Mouse (Mus musculus): ENCODE data around the gene Bhlhe40. TPM values are rescaled to one million over a fixed set of nuclear protein-coding genes. Genes with fewer than 3 reads are reported as not detected.

Bhlhe40 gene
- polyA plus RNA-seq, 1 experiment from 2014 or later, result 2.8 TPM

DNA sequence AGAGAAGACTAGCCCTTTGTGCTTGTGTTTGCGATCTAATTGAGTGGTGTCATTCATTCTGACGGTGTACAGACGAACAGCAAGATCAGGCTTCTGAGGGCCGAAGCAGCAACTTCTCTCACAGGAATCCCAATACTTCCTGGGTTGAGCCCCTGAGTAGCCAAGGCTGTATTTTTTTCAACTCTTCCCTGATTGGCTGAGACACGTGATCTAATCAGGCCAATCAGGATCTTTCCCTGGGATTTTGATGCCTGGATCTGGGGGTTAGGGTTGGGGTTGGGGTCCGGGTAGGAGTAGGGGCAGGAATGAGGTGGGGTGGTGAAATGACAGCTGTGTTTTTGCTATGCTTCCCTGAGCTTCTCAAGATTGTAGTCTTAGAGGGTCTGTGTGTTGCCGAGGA is 20.1 kb downstream of the Bhlhe40 start:
- H3K9me3 ChIP-seq, result no peaks in the 10 kb centered on the region
- no peak for ATAC-seq (ENCODE audit: low read depth)
- H3K27me3 ChIP-seq, result no peaks in the 10 kb centered on the region
- no peaks in the 10 kb centered on the region for H3K36me3 ChIP-seq
- H3K4me3 ChIP-seq, result no peak overlapping the region
- H3K9ac ChIP-seq, result no peak overlapping the region
- no peak overlapping the region for H3K27ac ChIP-seq (replicated peaks)
- H3K4me2 ChIP-seq, result no peak overlapping the region
- WGBS, result 83% methylated on average over 7 of the region's 7 CpGs
- H3K4me1 ChIP-seq (replicated peaks), result no peaks in the 10 kb centered on the region

DNA sequence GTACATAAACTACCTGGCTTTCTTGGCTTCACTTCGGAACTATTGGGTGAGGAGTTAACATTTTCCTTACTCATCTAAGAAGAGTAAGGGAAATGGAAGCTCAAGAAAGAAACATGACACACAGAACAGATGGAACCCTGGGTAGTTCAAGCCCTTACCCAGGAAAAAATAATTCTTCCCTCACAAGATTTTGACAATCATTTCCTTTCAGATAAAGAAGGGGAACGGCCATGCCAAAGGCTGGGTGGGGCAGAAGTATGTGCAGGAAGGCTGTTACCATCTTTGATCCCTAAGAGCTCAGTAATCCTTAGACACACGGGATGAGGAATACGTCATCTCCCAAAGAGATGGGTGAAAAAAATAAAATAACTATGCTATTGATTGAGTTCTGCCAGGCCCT is 20.7 kb downstream of the Bhlhe40 start:
- H3K9me3 ChIP-seq, result no peaks in the 10 kb centered on the region
- no peak overlapping the region for H3K4me2 ChIP-seq
- no peak overlapping the region for H3K27ac ChIP-seq (replicated peaks)
- H3K9ac ChIP-seq, result no peak overlapping the region
- no peaks in the 10 kb centered on the region for H3K27me3 ChIP-seq
- WGBS, result 91% methylated on average over 4 of the region's 4 CpGs
- ATAC-seq (ENCODE audit: low read depth), result no peak
- no peaks in the 10 kb centered on the region for H3K36me3 ChIP-seq
- no peaks in the 10 kb centered on the region for H3K4me1 ChIP-seq (replicated peaks)
- no peak overlapping the region for H3K4me3 ChIP-seq

DNA sequence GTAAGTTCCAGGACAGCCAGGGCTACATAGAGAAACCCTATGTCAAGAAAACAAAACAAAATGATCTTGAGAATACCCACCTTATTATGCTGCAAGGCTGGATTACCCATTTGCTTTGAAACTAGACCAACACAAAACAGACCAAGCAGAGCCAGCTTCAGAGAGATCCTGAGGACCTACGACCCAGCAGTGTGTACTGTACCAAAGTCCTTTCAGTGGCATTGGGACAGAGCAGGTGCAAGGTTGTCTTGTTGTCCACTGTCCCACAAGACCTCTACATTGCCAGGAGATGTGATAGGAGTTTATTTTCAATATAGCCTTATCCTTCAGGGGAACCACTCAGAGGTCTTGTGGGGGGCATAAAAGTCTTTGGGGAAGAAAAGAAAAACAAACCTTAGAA is 22.7 kb downstream of the Bhlhe40 start:
- Histone ChIP-seq H3K27ac (replicated peaks) (no peak overlapping the region), H3K27me3 (no peaks in the 10 kb centered on the region), H3K4me3 (no peak overlapping the region), H3K9me3 (no peaks in the 10 kb centered on the region), H3K4me1 (replicated peaks) (no peaks in the 10 kb centered on the region), H3K36me3 (no peaks in the 10 kb centered on the region), H3K9ac (no peak overlapping the region), H3K4me2 (no peak overlapping the region)
- WGBS, result 81% methylated on average over 1 of the region's 1 CpGs
- ATAC-seq (ENCODE audit: low read depth), result no peak

DNA sequence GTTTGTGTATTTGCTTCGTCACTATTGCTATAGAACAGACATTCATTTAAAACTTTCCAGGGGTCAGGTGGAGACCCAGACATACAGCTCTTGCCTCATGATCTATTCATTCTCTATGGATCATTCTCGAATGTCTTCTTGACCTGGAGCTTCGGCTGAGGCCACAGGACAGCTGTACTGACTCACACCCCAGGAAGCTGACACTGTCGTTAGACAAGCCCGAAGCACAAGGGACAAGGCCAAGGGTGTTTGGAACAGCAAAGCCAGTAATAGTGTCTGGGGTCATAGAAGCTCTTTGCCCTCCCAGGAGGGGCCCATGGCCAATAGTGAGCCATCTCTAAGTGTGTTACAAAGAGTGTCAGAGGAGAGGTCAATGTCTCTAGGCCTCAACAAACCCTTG is 24.0 kb downstream of the Bhlhe40 start:
- no peak overlapping the region for H3K4me2 ChIP-seq
- H3K9me3 ChIP-seq, result no peaks in the 10 kb centered on the region
- no peaks in the 10 kb centered on the region for H3K36me3 ChIP-seq
- no peak overlapping the region for H3K27ac ChIP-seq (replicated peaks)
- no peak overlapping the region for H3K9ac ChIP-seq
- no peak overlapping the region for H3K4me3 ChIP-seq
- no peaks in the 10 kb centered on the region for H3K4me1 ChIP-seq (replicated peaks)
- WGBS, result 73% methylated on average over 5 of the region's 5 CpGs
- H3K27me3 ChIP-seq, result no peaks in the 10 kb centered on the region
- no peak for ATAC-seq (ENCODE audit: low read depth)

DNA sequence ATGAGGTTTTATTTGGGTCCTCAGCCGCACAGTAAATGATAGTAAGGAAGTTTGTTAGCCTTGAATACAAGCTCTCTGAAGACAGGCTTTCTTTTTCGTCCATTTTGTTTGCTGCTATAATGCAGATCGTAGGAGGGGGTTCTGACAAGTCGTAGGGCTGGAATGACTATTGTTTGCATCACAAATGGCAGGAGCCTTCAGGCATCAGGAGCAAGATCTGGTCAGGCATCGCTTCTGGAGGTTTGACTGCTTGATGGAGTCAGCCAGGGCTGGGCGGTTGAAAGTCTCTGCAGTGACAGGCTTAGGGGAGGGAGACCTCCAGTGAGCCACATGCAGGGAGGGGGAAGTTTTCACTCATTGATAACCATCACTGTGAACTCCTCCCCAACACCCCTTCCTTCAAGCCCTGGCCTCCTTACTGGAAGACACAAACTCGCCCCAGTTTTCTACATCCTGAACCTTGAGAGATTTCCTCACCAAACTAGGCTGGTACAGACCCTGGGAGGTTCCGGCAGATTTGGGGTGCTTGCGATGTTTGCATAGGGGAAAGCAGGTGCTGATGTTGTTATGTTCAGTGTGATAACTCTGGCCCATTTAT is 25.4 kb downstream of the Bhlhe40 start:
- H3K27me3 ChIP-seq, result no peaks in the 10 kb centered on the region
- no peak overlapping the region for H3K4me3 ChIP-seq
- H3K27ac ChIP-seq (replicated peaks), result no peak overlapping the region
- WGBS, result 52% methylated on average over 9 of the region's 9 CpGs
- no peaks in the 10 kb centered on the region for H3K9me3 ChIP-seq
- no peaks in the 10 kb centered on the region for H3K36me3 ChIP-seq
- H3K4me1 ChIP-seq (replicated peaks), result no peaks in the 10 kb centered on the region
- H3K4me2 ChIP-seq, result no peak overlapping the region
- H3K9ac ChIP-seq, result no peak overlapping the region
- ATAC-seq (ENCODE audit: low read depth), result no peak

DNA sequence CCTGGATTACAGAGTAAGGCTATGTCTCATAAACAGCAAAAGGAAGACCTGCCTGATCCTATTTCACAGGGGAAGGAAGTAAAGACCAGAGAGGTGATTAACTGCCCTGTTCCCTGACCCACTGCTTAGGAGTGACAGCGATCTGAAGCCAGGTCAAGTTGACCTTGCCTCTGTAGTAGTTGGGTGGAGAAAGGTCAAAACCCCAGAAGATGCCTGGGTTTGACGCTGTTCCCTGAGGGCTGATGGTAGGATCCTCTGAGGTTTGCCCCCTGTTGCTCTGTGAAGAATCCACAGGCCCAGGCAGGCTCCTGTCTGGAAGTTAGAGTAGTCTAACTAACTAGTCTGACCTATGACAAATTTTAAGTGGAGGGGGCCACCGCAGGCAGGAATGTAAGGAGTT is 26.5 kb downstream of the Bhlhe40 start:
- Histone ChIP-seq H3K9ac (no peak overlapping the region), H3K27me3 (no peaks in the 10 kb centered on the region), H3K4me2 (no peak overlapping the region), H3K27ac (replicated peaks) (no peak overlapping the region), H3K4me1 (replicated peaks) (no peaks in the 10 kb centered on the region), H3K4me3 (no peak overlapping the region), H3K9me3 (no peaks in the 10 kb centered on the region), H3K36me3 (no peaks in the 10 kb centered on the region)
- WGBS, result 88% methylated on average over 3 of the region's 3 CpGs
- ATAC-seq (ENCODE audit: low read depth), result no peak

DNA sequence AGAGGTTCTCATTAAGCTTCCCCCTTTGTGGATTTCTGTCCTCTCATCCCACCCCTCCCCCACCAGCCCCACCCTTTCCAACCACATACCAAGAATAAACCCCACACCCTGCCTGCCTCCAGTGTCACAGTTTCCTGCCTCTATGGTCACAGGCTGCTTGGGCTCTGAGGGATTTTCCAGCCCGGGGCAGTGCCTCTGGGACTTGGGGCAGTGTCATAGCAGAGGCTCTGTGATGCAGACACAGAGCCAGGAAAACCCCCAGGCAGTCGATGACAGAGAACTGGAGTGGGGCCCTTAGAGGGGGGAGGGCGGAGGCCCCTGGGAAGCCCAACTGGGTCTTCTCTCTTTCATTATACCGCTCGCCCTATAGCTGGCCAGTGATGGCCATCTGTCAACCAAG is 27.9 kb downstream of the Bhlhe40 start:
- Histone ChIP-seq H3K4me2 (no peak overlapping the region), H3K27me3 (no peaks in the 10 kb centered on the region), H3K27ac (replicated peaks) (no peak overlapping the region), H3K9me3 (no peaks in the 10 kb centered on the region), H3K4me3 (no peak overlapping the region), H3K36me3 (no peaks in the 10 kb centered on the region), H3K4me1 (replicated peaks) (no peaks in the 10 kb centered on the region), H3K9ac (no peak overlapping the region)
- 70% methylated on average over 5 of the region's 5 CpGs for WGBS
- ATAC-seq (ENCODE audit: low read depth), result no peak

DNA sequence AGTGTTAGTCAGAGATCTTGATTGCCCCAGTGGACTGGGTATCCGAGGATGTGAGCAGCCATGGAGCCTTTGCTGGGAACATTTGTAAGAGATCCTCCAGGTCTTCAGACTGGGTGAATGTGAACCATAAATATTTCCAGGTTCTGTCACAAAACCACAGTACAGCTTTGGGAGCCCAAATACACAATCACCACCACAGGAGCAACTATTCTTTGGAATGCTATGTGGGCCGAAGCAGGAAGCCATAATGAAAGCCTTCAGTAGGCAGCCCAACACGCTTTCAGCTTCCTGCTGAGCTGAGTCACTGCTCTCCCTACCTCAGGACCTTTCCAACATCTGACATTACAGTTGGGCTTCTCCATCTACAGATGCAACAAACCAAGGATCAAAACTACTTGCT is 32.6 kb downstream of the Bhlhe40 start:
- 76% methylated on average over 3 of the region's 3 CpGs for WGBS
- no peaks in the 10 kb centered on the region for H3K9me3 ChIP-seq
- H3K27ac ChIP-seq (replicated peaks), result no peak overlapping the region
- no peaks in the 10 kb centered on the region for H3K27me3 ChIP-seq
- H3K4me2 ChIP-seq, result no peak overlapping the region
- ATAC-seq (ENCODE audit: low read depth), result no peak
- H3K9ac ChIP-seq, result no peak overlapping the region
- H3K36me3 ChIP-seq, result no peaks in the 10 kb centered on the region
- H3K4me1 ChIP-seq (replicated peaks), result peaks cover 1% of the 10 kb centered on the region
- H3K4me3 ChIP-seq, result no peak overlapping the region

DNA sequence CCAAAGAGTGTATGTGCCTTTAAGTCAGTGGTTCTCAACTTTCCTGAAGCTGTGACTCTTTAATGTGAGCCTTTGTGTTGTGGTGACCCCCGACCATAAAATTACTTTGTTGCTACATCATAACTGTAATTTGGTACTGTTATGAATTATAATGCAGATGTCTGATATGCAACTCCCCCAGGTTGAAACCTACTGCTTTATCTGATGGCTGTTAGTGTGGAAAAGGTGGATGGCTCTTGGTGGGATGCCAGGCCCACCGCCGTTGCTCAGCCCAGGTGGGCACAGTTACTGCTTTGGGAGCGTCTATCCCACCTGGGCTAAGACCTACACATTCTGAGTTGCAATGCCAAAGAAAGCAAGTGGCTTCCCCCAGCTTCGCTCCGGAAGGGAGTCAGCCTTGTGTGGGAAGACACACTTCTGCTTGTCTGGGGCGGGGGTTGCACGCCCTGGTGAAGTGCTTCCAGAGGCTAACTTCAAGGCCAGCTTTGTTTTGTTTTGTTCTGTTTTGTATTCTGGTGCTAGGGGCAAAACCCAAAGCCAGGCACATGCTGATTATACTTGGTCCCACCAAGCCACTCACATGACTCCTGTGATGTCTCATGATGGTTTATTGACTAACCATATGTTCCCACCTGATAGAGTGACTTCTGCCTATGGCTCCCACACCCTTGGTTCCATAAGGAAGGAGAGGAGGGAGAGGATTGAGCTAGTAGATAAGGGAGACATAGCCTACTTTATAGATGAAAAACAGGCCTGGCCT is 34.7 kb downstream of the Bhlhe40 start:
- 90% methylated on average over 8 of the region's 8 CpGs for WGBS
- Histone ChIP-seq H3K4me2 (no peak overlapping the region), H3K9ac (no peak overlapping the region), H3K9me3 (no peaks in the 10 kb centered on the region), H3K4me3 (no peak overlapping the region), H3K27ac (replicated peaks) (no peak overlapping the region), H3K27me3 (no peaks in the 10 kb centered on the region), H3K4me1 (replicated peaks) (peaks cover 14% of the 10 kb centered on the region), H3K36me3 (no peaks in the 10 kb centered on the region)
- ATAC-seq (ENCODE audit: low read depth), result no peak

DNA sequence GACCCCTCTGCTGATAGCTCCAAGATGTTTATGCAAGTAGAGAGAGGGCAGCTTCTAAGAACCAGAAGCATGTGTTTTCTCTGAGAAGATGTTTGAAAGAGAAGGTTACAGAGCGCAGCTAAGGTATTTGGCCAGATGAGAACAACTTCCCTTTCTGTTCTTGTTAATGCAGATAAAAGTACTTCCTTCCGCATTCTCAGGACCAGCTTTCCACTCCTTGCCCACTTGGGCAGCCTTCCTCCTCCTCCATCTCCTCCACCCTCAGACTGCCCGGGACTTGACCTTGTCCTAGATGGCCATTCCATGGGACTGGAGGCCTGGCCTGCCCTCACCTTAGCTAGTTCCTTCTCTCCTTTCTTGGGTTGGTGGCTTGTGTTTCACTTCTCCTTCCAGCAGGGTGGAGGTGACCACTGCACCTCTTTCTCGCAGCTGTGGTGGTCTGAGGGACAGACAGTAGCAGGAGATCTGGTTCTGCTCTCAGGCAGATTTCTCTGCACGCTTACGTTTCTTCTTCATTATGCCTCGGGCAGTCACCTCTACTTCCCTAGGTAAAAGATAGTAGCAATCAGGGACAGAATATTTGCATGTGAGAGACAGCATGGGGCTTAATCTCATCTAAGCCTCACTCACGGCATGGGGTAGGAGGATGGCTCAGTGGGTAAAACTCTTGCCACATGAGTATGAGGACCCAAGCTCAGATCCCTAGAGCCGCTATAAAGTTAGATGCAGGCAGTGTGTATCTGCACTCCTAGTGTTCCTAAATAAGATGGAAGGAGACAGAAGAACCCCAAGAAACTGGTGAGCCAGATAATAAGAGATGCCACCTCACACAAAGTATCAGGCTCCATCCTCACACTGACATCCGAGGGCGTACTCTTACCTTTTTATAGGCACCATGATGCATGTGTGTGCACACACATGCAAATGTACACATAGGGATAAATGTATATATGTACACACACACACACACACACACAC is 35.7 kb downstream of the Bhlhe40 start:
- no peak overlapping the region for H3K9ac ChIP-seq
- ATAC-seq (ENCODE audit: low read depth), result no peak
- H3K4me2 ChIP-seq, result no peak overlapping the region
- no peaks in the 10 kb centered on the region for H3K36me3 ChIP-seq
- WGBS, result 87% methylated on average over 11 of the region's 11 CpGs
- no peaks in the 10 kb centered on the region for H3K27me3 ChIP-seq
- no peak overlapping the region for H3K27ac ChIP-seq (replicated peaks)
- H3K4me3 ChIP-seq, result no peak overlapping the region
- H3K4me1 ChIP-seq (replicated peaks), result peaks cover 21% of the 10 kb centered on the region
- H3K9me3 ChIP-seq, result no peaks in the 10 kb centered on the region

DNA sequence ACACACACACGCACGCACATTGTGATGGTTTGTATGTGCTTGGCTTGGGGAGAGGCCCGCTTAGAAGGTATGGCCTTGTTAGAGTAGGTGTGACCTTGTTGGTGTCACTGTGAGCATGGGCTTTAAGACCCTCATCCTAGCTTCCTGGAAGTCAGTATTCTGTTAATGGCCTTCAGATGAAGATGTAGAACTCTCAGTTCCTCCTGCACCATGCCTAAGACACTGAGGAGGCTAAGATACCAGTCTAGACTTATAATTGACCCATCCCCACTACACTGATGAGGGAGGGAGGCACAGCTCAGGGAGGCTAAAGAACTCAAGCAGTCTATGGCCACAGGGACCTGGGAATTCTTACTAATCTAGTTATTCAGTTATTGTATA is 36.4 kb downstream of the Bhlhe40 start:
- H3K9me3 ChIP-seq, result no peaks in the 10 kb centered on the region
- H3K4me1 ChIP-seq (replicated peaks), result peaks cover 21% of the 10 kb centered on the region
- H3K27ac ChIP-seq (replicated peaks), result no peak overlapping the region
- H3K36me3 ChIP-seq, result no peaks in the 10 kb centered on the region
- H3K4me3 ChIP-seq, result no peak overlapping the region
- no peaks in the 10 kb centered on the region for H3K27me3 ChIP-seq
- no peak for ATAC-seq (ENCODE audit: low read depth)
- H3K9ac ChIP-seq, result no peak overlapping the region
- H3K4me2 ChIP-seq, result no peak overlapping the region
- 98% methylated on average over 3 of the region's 3 CpGs for WGBS

DNA sequence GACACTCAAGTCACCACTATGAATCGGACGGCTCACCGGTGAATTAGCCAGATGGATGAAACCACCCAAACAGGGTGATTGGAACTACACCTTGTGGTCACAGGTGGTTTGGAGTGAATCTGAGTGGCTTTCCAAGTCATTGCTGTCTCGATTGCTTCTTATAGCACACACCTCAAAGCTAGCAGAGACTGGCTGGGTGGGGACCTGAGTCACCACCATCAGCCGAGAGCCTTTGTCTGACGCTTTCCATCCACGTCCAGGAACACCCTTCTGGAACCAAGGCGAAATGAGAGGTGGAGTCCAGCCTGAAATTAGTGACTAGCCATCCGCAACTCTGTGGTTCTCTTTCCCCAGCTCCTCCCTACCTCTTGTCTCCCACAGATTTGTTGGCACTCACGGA is 36.9 kb downstream of the Bhlhe40 start:
- H3K9me3 ChIP-seq, result no peaks in the 10 kb centered on the region
- H3K9ac ChIP-seq, result no peak overlapping the region
- peaks cover 21% of the 10 kb centered on the region for H3K4me1 ChIP-seq (replicated peaks)
- H3K4me2 ChIP-seq, result no peak overlapping the region
- WGBS, result 93% methylated on average over 10 of the region's 10 CpGs
- no peak for ATAC-seq (ENCODE audit: low read depth)
- no peaks in the 10 kb centered on the region for H3K36me3 ChIP-seq
- H3K27ac ChIP-seq (replicated peaks), result no peak overlapping the region
- H3K4me3 ChIP-seq, result no peak overlapping the region
- H3K27me3 ChIP-seq, result no peaks in the 10 kb centered on the region

Measured in neural tube, embryonic 13.5 days (tissue).